Mouse (Mus musculus) stomach, postnatal 0 days (tissue): ENCODE measurements around the gene Fth1. TPM values are rescaled to one million over a fixed set of nuclear protein-coding genes. Genes with fewer than 3 reads are reported as not detected.

Source experiments
- ATAC-seq: fragments of 200-750 bp; cut with Nextera tagmentation; 2 replicates; pipeline ENCODE4 v1.8.0; 2017; ENCODE audit not compliant: low FRiP score, low TSS enrichment
- DNase-seq: peaks from one replicate; pipeline ENCODE4 v3.0.0-alpha.2; 2016; ENCODE audit warnings: low spot score
- H3K27ac ChIP-seq: fragments of 300-500 bp; sonication (generic); replicated peaks from 2 replicates; pipeline ENCODE4 v1.5.1; 2014; ENCODE audit warnings: mild to moderate bottlenecking, control low read depth
- H3K27me3 ChIP-seq: fragments of 300-500 bp; sonication (generic); 2 replicates; pipeline ENCODE4 v1.6.1; 2014; ENCODE audit warnings: low read length; ENCODE audit not compliant: control insufficient read depth, insufficient read depth
- H3K36me3 ChIP-seq: fragments of 300-500 bp; sonication (generic); 2 replicates; pipeline ENCODE4 v1.6.1; 2014; ENCODE audit warnings: low read length, mixed read lengths; ENCODE audit not compliant: control insufficient read depth, insufficient read depth
- H3K4me1 ChIP-seq: fragments of 300-500 bp; sonication (generic); replicated peaks from 2 replicates; pipeline ENCODE4 v1.6.1; 2014; ENCODE audit warnings: antibody characterized with exemption; ENCODE audit not compliant: control insufficient read depth, insufficient read depth
- H3K4me2 ChIP-seq: fragments of 300-500 bp; sonication (generic); replicated peaks from 2 replicates; pipeline ENCODE4 v1.6.1; 2014; ENCODE audit warnings: low read depth, mild to moderate bottlenecking, control low read depth, moderate library complexity
- H3K4me3 ChIP-seq: fragments of 300-500 bp; sonication (generic); 2 replicates; pipeline ENCODE4 v1.5.1; 2014; ENCODE audit warnings: low read depth, low read length, control low read depth
- H3K9ac ChIP-seq: fragments of 300-500 bp; sonication (generic); 2 replicates; pipeline ENCODE4 v1.6.1; 2014; ENCODE audit warnings: mild to moderate bottlenecking, low read length, control low read depth, mixed read lengths
- H3K9me3 ChIP-seq: fragments of 300-500 bp; sonication (generic); 2 replicates; pipeline ENCODE4 v1.6.1; 2016; ENCODE audit warnings: low read length; ENCODE audit not compliant: control insufficient read depth
- CTCF ChIP-seq: IDR thresholded peaks from 2 replicates; pipeline ENCODE4 v1.5.1; 2016; ENCODE audit warnings: antibody characterized with exemption, low read depth, mild to moderate bottlenecking, moderate library complexity
- EP300 ChIP-seq: optimal IDR thresholded peaks from 2 replicates; pipeline ENCODE3; 2016; ENCODE audit warnings: antibody characterized with exemption
- WGBS: fragments of 180-500 bp; shearing (Covaris S2); extraction: QIAGEN DNeasy Blood & Tissue Kit; methylation state at CpG from one replicate; pipeline ENCODE4 v1.1.7; 2014; 5-methylcytosine and 5-hydroxymethylcytosine counted together
- polyA plus RNA-seq: library from polyadenylated mRNA; unstranded; fragments of >200 nt; fragmentation: Nextera tagmentation; extraction: Ambion mirVana; gene quantifications from 2 replicates; pipeline ENCODE4 v1.2.1, GENCODE M21; 2015

Gene Fth1
- polyA plus RNA-seq, 1 experiment from 2014 or later, result 2,976 TPM

GRCm38 (mm10) chr19:9938824-9939303 lies 41.5 kb upstream of the Fth1 start:
- DNase-seq, result no peak
- TF ChIP-seq CTCF (no peak), EP300 (no peak)
- WGBS, result 67% methylated on average over 13 of the region's 13 CpGs

GRCm38 (mm10) chr19:9939841-9940240 lies 40.6 kb upstream of the Fth1 start:
- WGBS, result 70% methylated on average over 7 of the region's 7 CpGs
- no peaks in the 10 kb centered on the region for H3K27me3 ChIP-seq
- H3K9me3 ChIP-seq, result no peaks in the 10 kb centered on the region
- H3K36me3 ChIP-seq, result no peaks in the 10 kb centered on the region
- ATAC-seq (no peak), DNase-seq (no peak)
- H3K27ac ChIP-seq, result no peak overlapping the region
- H3K4me2 ChIP-seq, result no peak overlapping the region
- no peak overlapping the region for H3K4me3 ChIP-seq
- no peak overlapping the region for H3K9ac ChIP-seq
- TF ChIP-seq EP300, result no peak
- no peak for TF ChIP-seq CTCF
- H3K4me1 ChIP-seq, result no peaks in the 10 kb centered on the region; the same call in 1 of the 2 replicates

More at GRCm38 (mm10) chr19:9938824-9939303, 41.5 kb upstream of the Fth1 start:
- no peaks in the 10 kb centered on the region for H3K36me3 ChIP-seq
- no peaks in the 10 kb centered on the region; the same call in 1 of the 2 replicates for H3K4me1 ChIP-seq
- H3K27ac ChIP-seq, result no peak overlapping the region
- no peaks in the 10 kb centered on the region for H3K9me3 ChIP-seq
- no peak overlapping the region for H3K4me3 ChIP-seq
- no peak overlapping the region for H3K9ac ChIP-seq
- no peak overlapping the region for H3K4me2 ChIP-seq
- no peaks in the 10 kb centered on the region for H3K27me3 ChIP-seq
- ATAC-seq, result no peak

GRCm38 (mm10) chr19:9940903-9941302 lies 39.5 kb upstream of the Fth1 start:
- WGBS, result 53% methylated on average over 4 of the region's 4 CpGs
- no peaks in the 10 kb centered on the region for H3K27me3 ChIP-seq
- no peaks in the 10 kb centered on the region; the same call in 1 of the 2 replicates for H3K4me1 ChIP-seq
- H3K9ac ChIP-seq, result no peak overlapping the region
- no peaks in the 10 kb centered on the region for H3K9me3 ChIP-seq
- H3K36me3 ChIP-seq, result no peaks in the 10 kb centered on the region
- ATAC-seq (no peak), DNase-seq (no peak)
- no peak overlapping the region for H3K4me2 ChIP-seq
- H3K27ac ChIP-seq, result no peak overlapping the region
- no peak overlapping the region for H3K4me3 ChIP-seq
- no peak for TF ChIP-seq EP300
- no peak for TF ChIP-seq CTCF

- WGBS, result 19% methylated on average over 1 of the region's 1 CpGs
- no peaks in the 10 kb centered on the region for H3K9me3 ChIP-seq
- H3K4me2 ChIP-seq, result no peak overlapping the region
- H3K4me3 ChIP-seq, result no peak overlapping the region
- no peak for TF ChIP-seq EP300
- TF ChIP-seq CTCF, result no peak
- no peaks in the 10 kb centered on the region for H3K36me3 ChIP-seq
- ATAC-seq (no peak), DNase-seq (no peak)
- H3K27me3 ChIP-seq, result no peaks in the 10 kb centered on the region
- H3K9ac ChIP-seq, result no peak overlapping the region
- 0 out of 2 replicates have a peak overlapping the region, but pooled peaks have one; percentile 69 for H3K27ac ChIP-seq
- H3K4me1 ChIP-seq, result no peaks in the 10 kb centered on the region; the same call in 1 of the 2 replicates
These were observed 38.6 kb upstream of the Fth1 start for GRCm38 (mm10) chr19:9941809-9942208.

- Histone ChIP-seq H3K9me3 (no peaks in the 10 kb centered on the region), H3K27ac (peak overlapping the region; percentile 71), H3K27me3 (no peaks in the 10 kb centered on the region), H3K4me2 (no peak overlapping the region), H3K4me1 (no peaks in the 10 kb centered on the region; the same call in 1 of the 2 replicates), H3K9ac (no peak overlapping the region), H3K4me3 (no peak overlapping the region), H3K36me3 (no peaks in the 10 kb centered on the region)
- ATAC-seq (peak; percentile 82), DNase-seq (peak; percentile 57)
- 44% methylated on average over 10 of the region's 10 CpGs for WGBS
- no peak for TF ChIP-seq CTCF
- TF ChIP-seq EP300, result no peak
These were observed 37.6 kb upstream of the Fth1 start for GRCm38 (mm10) chr19:9942539-9943533.
